Mouse (Mus musculus): ENCODE data around the gene Peli2. TPM values are rescaled to one million over a fixed set of nuclear protein-coding genes. Genes with fewer than 3 reads are reported as not detected.

The Peli2 gene
- polyA plus RNA-seq, 1 experiment from 2014 or later = 7.5 TPM

DNA sequence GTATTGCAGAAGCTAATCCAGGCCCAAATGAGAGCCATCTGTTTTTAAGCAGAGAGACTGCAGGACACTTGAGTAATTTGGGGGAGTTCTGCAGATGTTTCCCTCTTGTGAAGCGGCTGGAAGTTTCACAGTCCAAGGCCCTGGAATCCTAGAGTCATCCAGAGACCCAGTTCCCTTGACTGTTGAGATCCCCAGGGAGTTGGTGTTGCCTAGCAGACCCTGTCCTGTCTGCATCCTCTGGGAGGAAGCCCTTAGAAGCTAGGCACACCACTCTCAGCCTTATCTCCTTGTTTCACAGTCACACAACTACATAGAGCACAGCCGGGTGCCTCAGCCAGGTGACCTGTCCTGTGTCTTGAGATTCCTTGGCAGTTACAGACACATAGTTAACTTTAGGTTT, 30.9 kb downstream of the Peli2 start:
- H3K4me1 ChIP-seq (ENCODE audit: control insufficient read depth, insufficient read depth, low read length) = no peaks in the 10 kb centered on the region
- H3K4me2 ChIP-seq (ENCODE audit: low read depth, low read length) = no peak overlapping the region
- no peak for ATAC-seq (ENCODE audit: low read depth)
- H3K9me3 ChIP-seq (ENCODE audit: control insufficient read depth, low read length) = no peaks in the 10 kb centered on the region
- 91% methylated on average over 2 of the region's 2 CpGs for WGBS
- no peaks in the 10 kb centered on the region for H3K27me3 ChIP-seq (ENCODE audit: control insufficient read depth, insufficient read depth, low read length)
- no peak overlapping the region for H3K27ac ChIP-seq (ENCODE audit: low read depth, low read length)
- H3K4me3 ChIP-seq (ENCODE audit: low read depth, low read length) = no peak overlapping the region
- H3K36me3 ChIP-seq (ENCODE audit: control insufficient read depth, insufficient read depth, low read length) = no peaks in the 10 kb centered on the region
- no peak overlapping the region for H3K9ac ChIP-seq (replicated peaks; ENCODE audit: low read depth, low read length)

DNA sequence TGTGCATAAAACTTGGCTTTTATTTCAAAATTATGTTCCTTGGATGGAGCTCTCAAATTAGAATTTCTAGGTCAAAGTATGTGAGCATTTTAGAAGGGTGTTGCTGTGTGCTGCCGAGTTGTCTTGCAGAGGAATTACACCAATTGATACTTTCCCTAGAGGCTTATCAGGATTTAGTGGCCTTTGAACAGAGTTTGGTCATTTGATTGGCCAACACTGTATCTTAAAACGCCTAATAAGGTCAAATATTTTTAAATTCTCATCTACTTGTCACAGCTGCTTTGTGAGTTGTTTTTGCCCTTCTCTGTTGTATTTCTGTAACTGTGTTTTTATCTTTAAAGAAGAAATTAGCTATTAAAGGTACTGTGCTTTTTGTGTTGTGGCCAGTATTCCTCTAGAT, 32.4 kb downstream of the Peli2 start:
- Histone ChIP-seq H3K4me3 (ENCODE audit: low read depth, low read length) (no peak overlapping the region), H3K9ac (replicated peaks; ENCODE audit: low read depth, low read length) (no peak overlapping the region), H3K27me3 (ENCODE audit: control insufficient read depth, insufficient read depth, low read length) (no peaks in the 10 kb centered on the region), H3K36me3 (ENCODE audit: control insufficient read depth, insufficient read depth, low read length) (no peaks in the 10 kb centered on the region), H3K4me2 (ENCODE audit: low read depth, low read length) (no peak overlapping the region), H3K27ac (ENCODE audit: low read depth, low read length) (no peak overlapping the region), H3K4me1 (ENCODE audit: control insufficient read depth, insufficient read depth, low read length) (no peaks in the 10 kb centered on the region), H3K9me3 (ENCODE audit: control insufficient read depth, low read length) (no peaks in the 10 kb centered on the region)
- WGBS = 80% methylated on average over 2 of the region's 2 CpGs
- ATAC-seq (ENCODE audit: low read depth) = no peak

DNA sequence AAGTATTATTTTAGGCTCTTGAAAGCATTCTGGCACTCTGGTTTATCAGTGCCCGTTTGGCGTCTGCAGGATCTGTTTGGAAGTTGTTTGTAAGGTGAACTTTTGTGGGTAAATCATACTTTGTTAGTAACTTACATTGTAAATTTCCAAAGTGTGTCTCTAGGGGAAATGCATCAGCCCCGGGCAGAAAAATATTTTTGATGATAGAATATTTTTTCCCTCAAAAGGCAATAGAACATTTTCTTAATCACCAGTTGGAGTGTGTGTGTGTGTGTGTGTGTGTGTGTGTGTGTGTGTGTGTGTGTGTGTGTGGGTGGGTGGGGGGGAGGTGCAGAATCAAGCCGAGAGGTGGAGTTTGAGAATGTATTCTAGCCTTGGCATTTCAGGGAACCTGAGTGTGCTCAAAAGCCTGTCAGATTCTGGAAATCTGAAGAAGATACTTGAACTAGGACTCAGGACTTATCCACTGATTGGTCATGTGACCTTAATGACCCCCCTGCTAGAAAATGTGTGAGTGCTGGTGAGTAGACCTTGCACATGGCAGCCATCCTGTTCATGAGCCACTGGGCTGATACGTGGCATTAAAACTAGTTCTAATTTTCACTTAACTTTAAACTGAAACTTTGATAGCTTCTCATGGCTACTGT, 33.4 kb downstream of the Peli2 start:
- no peak overlapping the region for H3K9ac ChIP-seq (replicated peaks; ENCODE audit: low read depth, low read length)
- ATAC-seq (ENCODE audit: low read depth) = no peak
- no peak overlapping the region for H3K27ac ChIP-seq (ENCODE audit: low read depth, low read length)
- WGBS = 83% methylated on average over 5 of the region's 5 CpGs
- no peak overlapping the region for H3K4me3 ChIP-seq (ENCODE audit: low read depth, low read length)
- H3K9me3 ChIP-seq (ENCODE audit: control insufficient read depth, low read length) = no peaks in the 10 kb centered on the region
- no peak overlapping the region for H3K4me2 ChIP-seq (ENCODE audit: low read depth, low read length)
- no peaks in the 10 kb centered on the region for H3K27me3 ChIP-seq (ENCODE audit: control insufficient read depth, insufficient read depth, low read length)
- H3K4me1 ChIP-seq (ENCODE audit: control insufficient read depth, insufficient read depth, low read length) = no peaks in the 10 kb centered on the region
- no peaks in the 10 kb centered on the region for H3K36me3 ChIP-seq (ENCODE audit: control insufficient read depth, insufficient read depth, low read length)

DNA sequence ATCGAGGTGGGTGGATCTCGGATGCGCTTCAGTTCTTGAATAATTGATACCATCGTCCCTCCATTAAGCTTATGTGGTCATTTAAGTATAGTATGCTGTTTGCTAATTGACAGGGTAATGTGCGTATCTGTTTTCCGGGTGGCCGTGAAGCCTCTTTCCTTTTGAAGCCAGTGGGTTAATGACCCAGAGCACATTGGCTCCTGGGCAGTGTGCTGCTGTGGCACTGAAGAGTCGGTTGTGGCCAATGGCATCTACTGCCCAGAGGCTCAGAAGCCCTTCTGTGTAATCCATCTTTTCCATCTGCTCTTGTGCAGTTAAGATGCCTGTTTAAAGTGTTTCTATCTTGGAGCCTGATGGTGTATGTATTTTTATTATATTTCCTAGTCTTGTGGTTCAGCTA, 34.0 kb downstream of the Peli2 start:
- Histone ChIP-seq H3K4me1 (ENCODE audit: control insufficient read depth, insufficient read depth, low read length) (no peaks in the 10 kb centered on the region), H3K9me3 (ENCODE audit: control insufficient read depth, low read length) (no peaks in the 10 kb centered on the region), H3K36me3 (ENCODE audit: control insufficient read depth, insufficient read depth, low read length) (no peaks in the 10 kb centered on the region), H3K27ac (ENCODE audit: low read depth, low read length) (no peak overlapping the region), H3K9ac (replicated peaks; ENCODE audit: low read depth, low read length) (no peak overlapping the region), H3K4me2 (ENCODE audit: low read depth, low read length) (no peak overlapping the region), H3K4me3 (ENCODE audit: low read depth, low read length) (no peak overlapping the region), H3K27me3 (ENCODE audit: control insufficient read depth, insufficient read depth, low read length) (no peaks in the 10 kb centered on the region)
- 44% methylated on average over 8 of the region's 8 CpGs for WGBS
- no peak for ATAC-seq (ENCODE audit: low read depth)

DNA sequence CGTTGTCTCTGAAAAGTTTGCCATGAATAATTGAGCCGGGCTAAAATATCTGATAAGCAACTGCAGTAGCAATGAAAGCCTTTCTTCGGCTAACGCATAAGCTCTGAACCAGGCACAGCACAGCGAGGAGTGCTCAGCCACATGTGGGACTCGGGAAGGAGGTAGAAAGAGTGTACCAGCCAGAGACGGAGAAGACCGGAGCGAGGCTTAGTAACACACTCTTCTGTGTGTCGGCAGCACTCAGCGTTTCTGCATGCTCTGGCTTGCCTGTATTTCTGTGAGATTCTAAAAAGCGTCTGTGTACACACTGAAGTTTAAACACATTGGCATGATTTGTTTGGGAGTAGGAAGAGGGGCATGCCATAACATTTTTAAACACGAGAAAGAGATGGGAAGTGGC, 34.5 kb downstream of the Peli2 start:
- H3K4me3 ChIP-seq (ENCODE audit: low read depth, low read length) = no peak overlapping the region
- no peak for ATAC-seq (ENCODE audit: low read depth)
- no peaks in the 10 kb centered on the region for H3K27me3 ChIP-seq (ENCODE audit: control insufficient read depth, insufficient read depth, low read length)
- no peak overlapping the region for H3K4me2 ChIP-seq (ENCODE audit: low read depth, low read length)
- WGBS = 86% methylated on average over 13 of the region's 13 CpGs
- no peak overlapping the region for H3K9ac ChIP-seq (replicated peaks; ENCODE audit: low read depth, low read length)
- no peaks in the 10 kb centered on the region for H3K36me3 ChIP-seq (ENCODE audit: control insufficient read depth, insufficient read depth, low read length)
- no peaks in the 10 kb centered on the region for H3K9me3 ChIP-seq (ENCODE audit: control insufficient read depth, low read length)
- H3K27ac ChIP-seq (ENCODE audit: low read depth, low read length) = no peak overlapping the region
- no peaks in the 10 kb centered on the region for H3K4me1 ChIP-seq (ENCODE audit: control insufficient read depth, insufficient read depth, low read length)

DNA sequence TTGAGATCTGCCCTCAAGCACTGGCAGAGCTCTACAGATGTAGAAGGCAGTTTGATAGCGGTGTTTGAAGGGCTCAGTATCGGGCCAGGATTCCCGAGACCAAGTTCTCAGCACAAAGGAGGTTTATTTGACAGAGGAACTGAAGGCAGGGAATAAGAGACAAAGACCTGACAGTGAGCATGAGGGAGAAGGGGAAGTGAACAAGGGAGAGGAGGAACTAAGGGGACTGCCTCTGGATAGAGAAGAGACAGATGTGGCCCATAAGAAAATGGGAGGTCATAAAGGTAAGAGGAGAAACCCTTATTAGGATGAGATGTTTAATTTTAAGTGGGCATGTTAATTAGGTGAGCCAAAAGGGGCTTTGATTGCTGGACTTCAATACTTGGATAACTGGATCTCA, 36.5 kb downstream of the Peli2 start:
- no peaks in the 10 kb centered on the region for H3K4me1 ChIP-seq (ENCODE audit: control insufficient read depth, insufficient read depth, low read length)
- H3K9me3 ChIP-seq (ENCODE audit: control insufficient read depth, low read length) = no peaks in the 10 kb centered on the region
- no peak for ATAC-seq (ENCODE audit: low read depth)
- no peaks in the 10 kb centered on the region for H3K27me3 ChIP-seq (ENCODE audit: control insufficient read depth, insufficient read depth, low read length)
- no peak overlapping the region for H3K4me3 ChIP-seq (ENCODE audit: low read depth, low read length)
- no peak overlapping the region for H3K9ac ChIP-seq (replicated peaks; ENCODE audit: low read depth, low read length)
- no peak overlapping the region for H3K4me2 ChIP-seq (ENCODE audit: low read depth, low read length)
- WGBS = 80% methylated on average over 3 of the region's 3 CpGs
- H3K27ac ChIP-seq (ENCODE audit: low read depth, low read length) = no peak overlapping the region
- H3K36me3 ChIP-seq (ENCODE audit: control insufficient read depth, insufficient read depth, low read length) = no peaks in the 10 kb centered on the region

DNA sequence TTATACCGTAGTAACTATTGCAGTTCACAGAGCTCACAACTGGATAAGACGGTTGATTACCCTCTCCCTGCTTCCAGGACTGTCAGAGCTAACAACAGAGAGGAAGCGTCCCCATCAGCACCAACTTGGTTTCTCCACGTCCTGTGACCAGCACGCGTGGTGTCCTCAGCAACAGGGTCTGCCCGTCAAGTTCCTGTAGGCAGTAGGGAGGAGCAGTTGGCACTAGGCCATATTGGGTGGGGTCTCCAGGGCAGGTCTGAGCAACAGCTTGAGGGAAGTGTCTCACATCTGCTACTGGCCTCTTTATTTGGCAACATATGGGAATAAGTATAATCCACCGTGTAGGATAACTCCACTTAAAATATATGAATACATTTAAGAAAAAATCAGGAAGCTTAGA, 37.2 kb downstream of the Peli2 start:
- WGBS = 78% methylated on average over 8 of the region's 8 CpGs
- Histone ChIP-seq H3K9me3 (ENCODE audit: control insufficient read depth, low read length) (no peaks in the 10 kb centered on the region), H3K9ac (replicated peaks; ENCODE audit: low read depth, low read length) (no peak overlapping the region), H3K4me1 (ENCODE audit: control insufficient read depth, insufficient read depth, low read length) (no peaks in the 10 kb centered on the region), H3K4me3 (ENCODE audit: low read depth, low read length) (no peak overlapping the region), H3K4me2 (ENCODE audit: low read depth, low read length) (no peak overlapping the region), H3K27ac (ENCODE audit: low read depth, low read length) (no peak overlapping the region), H3K36me3 (ENCODE audit: control insufficient read depth, insufficient read depth, low read length) (no peaks in the 10 kb centered on the region), H3K27me3 (ENCODE audit: control insufficient read depth, insufficient read depth, low read length) (no peaks in the 10 kb centered on the region)
- no peak for ATAC-seq (ENCODE audit: low read depth)

DNA sequence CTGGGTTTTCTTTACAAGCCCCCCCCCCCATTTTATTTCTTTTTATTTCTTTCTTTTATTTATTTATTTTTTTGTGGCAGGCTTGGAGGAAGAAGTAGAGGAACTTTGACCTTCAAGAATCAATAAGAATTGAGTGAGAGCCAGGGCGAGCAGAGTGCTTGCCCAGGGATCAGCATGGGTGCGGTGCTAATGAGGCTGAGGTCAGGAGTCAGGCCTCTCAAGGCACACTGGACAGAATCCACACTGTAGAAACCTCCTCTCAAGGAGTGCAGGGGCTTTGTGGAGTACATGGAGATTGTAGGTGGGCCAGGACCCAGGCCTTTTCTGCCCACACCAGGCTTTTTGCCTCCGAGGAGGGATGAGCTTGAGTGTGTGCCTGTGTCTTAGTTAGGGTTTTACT, 38.8 kb downstream of the Peli2 start:
- Histone ChIP-seq H3K27me3 (ENCODE audit: control insufficient read depth, insufficient read depth, low read length) (no peaks in the 10 kb centered on the region), H3K27ac (ENCODE audit: low read depth, low read length) (no peak overlapping the region), H3K9ac (replicated peaks; ENCODE audit: low read depth, low read length) (no peak overlapping the region), H3K4me3 (ENCODE audit: low read depth, low read length) (no peak overlapping the region), H3K4me2 (ENCODE audit: low read depth, low read length) (no peak overlapping the region), H3K9me3 (ENCODE audit: control insufficient read depth, low read length) (no peaks in the 10 kb centered on the region), H3K4me1 (ENCODE audit: control insufficient read depth, insufficient read depth, low read length) (no peaks in the 10 kb centered on the region), H3K36me3 (ENCODE audit: control insufficient read depth, insufficient read depth, low read length) (no peaks in the 10 kb centered on the region)
- no peak for ATAC-seq (ENCODE audit: low read depth)
- WGBS = 60% methylated on average over 3 of the region's 3 CpGs

DNA sequence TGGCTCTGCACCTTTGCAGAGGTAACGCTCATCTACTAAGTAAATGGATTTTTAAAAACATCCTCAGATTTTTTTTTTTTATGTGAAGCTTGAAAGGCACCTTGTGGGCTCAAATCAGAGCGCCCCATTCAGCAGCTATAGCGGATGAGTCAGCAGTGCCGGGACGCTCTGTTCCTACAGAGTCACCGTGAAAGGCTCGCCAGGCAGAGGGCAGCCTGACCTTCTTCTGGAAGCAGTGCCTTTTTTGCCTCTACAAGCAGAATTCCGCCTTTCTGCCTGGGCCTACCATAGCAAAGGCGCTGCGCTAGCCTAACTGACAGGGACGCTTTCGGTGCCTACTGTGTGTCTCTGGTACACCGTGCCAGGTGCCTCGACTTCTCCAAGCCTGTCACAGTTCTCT, 41.8 kb downstream of the Peli2 start:
- WGBS = 80% methylated on average over 14 of the region's 14 CpGs
- H3K9me3 ChIP-seq (ENCODE audit: control insufficient read depth, low read length) = no peaks in the 10 kb centered on the region
- H3K4me3 ChIP-seq (ENCODE audit: low read depth, low read length) = no peak overlapping the region
- no peaks in the 10 kb centered on the region for H3K27me3 ChIP-seq (ENCODE audit: control insufficient read depth, insufficient read depth, low read length)
- no peak overlapping the region for H3K9ac ChIP-seq (replicated peaks; ENCODE audit: low read depth, low read length)
- no peaks in the 10 kb centered on the region for H3K4me1 ChIP-seq (ENCODE audit: control insufficient read depth, insufficient read depth, low read length)
- H3K27ac ChIP-seq (ENCODE audit: low read depth, low read length) = no peak overlapping the region
- no peak overlapping the region for H3K4me2 ChIP-seq (ENCODE audit: low read depth, low read length)
- H3K36me3 ChIP-seq (ENCODE audit: control insufficient read depth, insufficient read depth, low read length) = no peaks in the 10 kb centered on the region
- ATAC-seq (ENCODE audit: low read depth) = no peak
